Mouse (Mus musculus) C2C12 (cell line): Measurements from ENCODE around the gene Speg. TPM values are rescaled to one million over a fixed set of nuclear protein-coding genes. Genes with fewer than 3 reads are reported as not detected.

ENCODE experiments used
- H3K27me3 ChIP-seq: one replicate; pipeline ENCODE4 v1.6.1; 2011; ENCODE audit not compliant: control insufficient read depth, insufficient read depth, insufficient read length
- H3K36me3 ChIP-seq: one replicate; pipeline ENCODE4 v1.6.1; 2011; ENCODE audit not compliant: control insufficient read depth, insufficient read depth
- H3K4me3 ChIP-seq: one replicate; pipeline ENCODE4 v1.5.1; 2011; ENCODE audit warnings: mild to moderate bottlenecking, control low read depth; ENCODE audit not compliant: poor library complexity, insufficient read depth, severe bottlenecking
- H3K79me2 ChIP-seq: one replicate; pipeline ENCODE4 v1.6.1; 2011; ENCODE audit not compliant: control insufficient read depth, insufficient read depth
- H3K79me3 ChIP-seq: one replicate; pipeline ENCODE4 v1.6.1; 2011; ENCODE audit warnings: low read depth, control low read depth
- H3ac ChIP-seq: one replicate; pipeline ENCODE3; 2011; ENCODE audit warnings: low read depth; ENCODE audit not compliant: control insufficient read depth, insufficient read length
- CEBPB ChIP-seq: IDR thresholded peaks from one replicate; pipeline ENCODE4 v1.6.1; 2011; ENCODE audit warnings: low read depth, mild to moderate bottlenecking, control low read depth, moderate library complexity
- CTCF ChIP-seq: IDR thresholded peaks from one replicate; pipeline ENCODE4 v1.5.1; 2011; ENCODE audit not compliant: control insufficient read depth, insufficient read depth, insufficient read length
- FOSL1 ChIP-seq: IDR thresholded peaks from one replicate; pipeline ENCODE4 v1.8.0; 2011; ENCODE audit warnings: mild to moderate bottlenecking, low read length; ENCODE audit not compliant: poor library complexity, insufficient read depth, severe bottlenecking
- MAX ChIP-seq: IDR thresholded peaks from one replicate; pipeline ENCODE4 v1.6.1; 2011; ENCODE audit warnings: mild to moderate bottlenecking, control low read depth
- MYOD1 ChIP-seq: IDR thresholded peaks from one replicate; pipeline ENCODE4 v1.6.1; 2011; ENCODE audit warnings: low read depth; ENCODE audit not compliant: control insufficient read depth, insufficient read length
- MYOG ChIP-seq: IDR thresholded peaks from one replicate; pipeline ENCODE4 v1.6.1; 2011; ENCODE audit not compliant: control insufficient read depth, insufficient read length; ENCODE audit errors: extremely low read depth
- USF1 ChIP-seq: IDR thresholded peaks from one replicate; pipeline ENCODE4 v1.6.1; 2011; ENCODE audit warnings: low read depth, mild to moderate bottlenecking, control low read depth, moderate library complexity
- polyA plus RNA-seq: library from polyadenylated mRNA; unstranded; fragments of >200 nt; fragmentation: generic; extraction: Trizol; gene quantifications from one replicate; pipeline ENCODE4 v1.2.1, GENCODE M21; 2012; ENCODE audit warnings: missing spikeins

The Speg gene
- polyA plus RNA-seq, 1 experiment, result 29.4 TPM

DNA sequence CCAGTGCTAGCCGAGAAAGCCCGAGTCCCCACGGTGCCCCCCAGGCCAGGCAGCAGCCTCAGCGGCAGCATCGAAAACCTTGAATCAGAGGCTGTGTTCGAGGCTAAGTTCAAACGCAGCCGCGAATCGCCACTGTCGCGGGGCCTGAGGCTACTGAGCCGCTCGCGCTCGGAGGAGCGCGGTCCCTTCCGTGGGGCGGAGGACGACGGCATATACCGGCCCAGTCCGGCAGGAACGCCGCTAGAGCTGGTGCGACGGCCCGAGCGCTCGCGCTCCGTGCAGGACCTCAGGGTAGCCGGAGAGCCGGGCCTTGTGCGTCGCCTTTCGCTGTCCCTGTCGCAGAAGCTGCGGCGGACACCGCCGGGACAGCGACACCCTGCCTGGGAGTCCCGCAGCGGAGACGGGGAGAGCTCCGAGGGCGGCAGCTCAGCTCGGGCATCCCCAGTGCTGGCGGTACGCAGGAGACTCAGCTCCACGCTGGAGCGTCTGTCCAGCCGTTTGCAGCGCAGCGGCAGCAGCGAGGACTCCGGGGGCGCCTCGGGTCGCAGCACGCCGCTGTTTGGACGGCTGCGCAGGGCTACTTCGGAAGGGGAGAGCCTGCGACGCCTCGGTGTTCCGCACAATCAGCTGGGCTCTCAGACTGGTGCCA is 47.9 kb downstream of the Speg start:
- Histone ChIP-seq H3K79me3 (no peaks in the 10 kb centered on the region), H3K36me3 (peaks cover 17% of the 10 kb centered on the region), H3K4me3 (no peak overlapping the region), H3K79me2 (no peaks in the 10 kb centered on the region), H3K27me3 (no peaks in the 10 kb centered on the region), H3ac (no peak overlapping the region)
- TF ChIP-seq CEBPB (no peak), MAX (no peak), FOSL1 (no peak), MYOD1 (no peak), CTCF (no peak), USF1 (no peak), MYOG (no peak)

DNA sequence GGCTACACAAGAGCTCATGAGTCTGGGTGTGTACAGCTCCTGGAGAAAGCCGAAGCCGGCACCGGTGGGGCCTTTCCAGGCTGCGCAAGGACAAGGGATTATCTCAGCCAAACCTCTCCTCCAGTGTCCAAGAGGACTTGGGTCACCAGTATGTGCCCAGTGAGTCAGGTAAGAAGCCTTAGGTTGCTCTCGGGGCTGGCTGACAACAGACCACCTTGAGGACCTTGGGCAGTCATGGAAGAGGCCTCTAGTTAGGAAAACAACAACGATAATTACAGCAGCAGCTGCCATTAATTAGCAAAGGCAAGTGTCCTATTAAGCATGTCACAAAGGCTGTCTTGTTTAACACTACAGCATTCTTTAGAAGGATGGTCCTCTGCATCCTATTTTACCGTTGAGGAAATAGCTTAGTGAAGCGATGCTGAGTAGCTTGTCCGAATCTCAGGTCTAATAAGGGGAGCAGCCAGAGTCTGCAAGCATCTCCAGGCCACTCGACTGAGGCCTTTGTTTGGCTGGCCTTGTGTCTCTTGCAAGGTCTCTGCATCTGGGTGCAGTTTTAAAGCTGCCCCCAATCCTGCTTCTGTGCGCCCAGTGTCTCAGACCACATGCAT is 48.8 kb downstream of the Speg start:
- H3ac ChIP-seq, result no peak overlapping the region
- H3K4me3 ChIP-seq, result no peak overlapping the region
- no peaks in the 10 kb centered on the region for H3K79me3 ChIP-seq
- peaks cover 12% of the 10 kb centered on the region for H3K36me3 ChIP-seq
- no peaks in the 10 kb centered on the region for H3K79me2 ChIP-seq
- H3K27me3 ChIP-seq, result no peaks in the 10 kb centered on the region
- TF ChIP-seq CEBPB (no peak), MAX (no peak), MYOG (no peak), CTCF (no peak), MYOD1 (no peak), USF1 (no peak), FOSL1 (no peak)

DNA sequence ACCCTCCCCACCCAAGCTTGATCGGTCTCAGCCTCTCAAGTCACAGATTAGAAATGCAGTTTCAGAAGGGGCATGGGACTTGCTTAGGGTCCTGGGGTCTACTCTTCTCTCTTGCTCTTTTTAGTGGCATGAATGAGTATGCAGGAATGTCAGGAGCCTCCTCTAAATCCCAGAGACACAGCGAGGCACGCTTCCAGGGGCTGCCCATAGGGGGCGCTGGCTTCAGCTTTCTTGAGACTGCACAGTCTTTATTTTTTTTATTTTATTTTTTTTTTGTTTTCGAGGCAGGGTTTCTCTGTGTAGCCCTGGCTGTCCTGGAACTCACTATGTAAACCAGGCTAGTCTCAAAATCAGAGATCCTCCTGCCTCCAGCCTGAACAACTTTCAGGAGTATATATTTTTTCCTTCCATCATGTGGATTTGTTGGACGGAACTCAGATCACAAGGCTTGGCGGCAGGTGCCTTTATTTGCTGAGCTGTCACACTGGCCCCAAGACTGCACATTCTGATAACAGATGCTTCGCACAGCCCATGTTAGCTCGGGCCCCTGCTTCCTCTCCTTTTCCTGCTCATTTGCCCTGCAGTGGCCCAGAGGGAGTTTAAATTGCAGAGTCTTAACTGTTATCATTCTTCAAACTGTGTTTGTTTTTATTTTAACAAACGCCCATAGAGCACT is 50.8 kb downstream of the Speg start:
- Histone ChIP-seq H3K27me3 (no peaks in the 10 kb centered on the region), H3K79me3 (no peaks in the 10 kb centered on the region), H3K36me3 (peaks cover 3% of the 10 kb centered on the region), H3ac (no peak overlapping the region), H3K4me3 (no peak overlapping the region), H3K79me2 (no peaks in the 10 kb centered on the region)
- TF ChIP-seq MYOD1 (no peak), MYOG (no peak), CTCF (no peak), MAX (no peak), CEBPB (no peak), FOSL1 (no peak), USF1 (no peak)

- Histone ChIP-seq H3K4me3 (peak within 1 kb of the TSS; percentile 61), H3K79me3 (no peaks in the 10 kb centered on the region), H3K36me3 (no peaks in the 10 kb centered on the region), H3ac (peak within 1 kb of the TSS; percentile 72), H3K27me3 (no peaks in the 10 kb centered on the region), H3K79me2 (no peaks in the 10 kb centered on the region)
- TF ChIP-seq USF1 (no peak), MYOG (no peak), CTCF (no peak), CEBPB (no peak), MYOD1 (no peak), MAX (no peak), FOSL1 (no peak)
Measured at GRCm38 (mm10) chr1:75435475-75436328, 60.6 kb downstream of the Speg start, which contains the start of gene Gmppa. Gmppa (plus strand) TSS chr1:75435930.

DNA sequence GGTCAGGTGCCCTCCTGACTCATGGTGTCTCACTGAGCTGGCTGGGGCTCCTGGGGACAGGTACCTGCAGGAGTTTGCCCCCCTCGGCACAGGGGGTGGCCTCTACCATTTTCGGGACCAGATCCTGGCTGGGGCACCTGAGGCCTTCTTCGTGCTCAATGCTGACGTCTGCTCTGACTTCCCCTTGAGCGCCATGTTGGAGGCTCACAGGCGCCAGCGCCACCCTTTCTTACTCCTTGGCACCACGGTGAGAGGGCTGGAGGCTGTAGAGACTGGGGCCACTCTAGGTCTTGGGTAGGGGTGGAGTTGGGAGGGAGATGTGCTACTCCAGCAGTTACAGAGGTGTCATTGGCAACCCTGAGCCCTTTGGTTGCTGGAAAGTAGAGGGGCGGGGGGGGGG is 63.7 kb downstream of the Speg start:
- Histone ChIP-seq H3K4me3 (no peak overlapping the region), H3K36me3 (peaks cover 7% of the 10 kb centered on the region), H3K27me3 (no peaks in the 10 kb centered on the region), H3ac (no peak overlapping the region), H3K79me2 (no peaks in the 10 kb centered on the region), H3K79me3 (no peaks in the 10 kb centered on the region)
- TF ChIP-seq CTCF (no peak), FOSL1 (no peak), CEBPB (no peak), MAX (no peak), MYOD1 (no peak), MYOG (no peak), USF1 (no peak)
